Mouse (Mus musculus): ENCODE data around the gene Ehd1. TPM values are rescaled to one million over a fixed set of nuclear protein-coding genes. Genes with fewer than 3 reads are reported as not detected.

The Ehd1 gene
- polyA plus RNA-seq, 1 experiment from 2014 or later, result 60.0 TPM

- H3K9me3 ChIP-seq (ENCODE audit: control insufficient read depth, low read length), result no peaks in the 10 kb centered on the region
- no peak for ATAC-seq (ENCODE audit: insufficient number of reproducible peaks, insufficient read depth, low FRiP score, low read depth)
- H3K4me2 ChIP-seq (ENCODE audit: low read length), result no peak overlapping the region
- H3K4me3 ChIP-seq (ENCODE audit: control insufficient read depth in 1 of 2, insufficient read depth in 1 of 2, low read depth in 1 of 2, low read length in 2 of 2), result no peak overlapping the region
- H3K27me3 ChIP-seq (ENCODE audit: control insufficient read depth, insufficient read depth, low read length), result no peaks in the 10 kb centered on the region
- peaks cover 56 to 71% of the 10 kb centered on the region in 2 experiments for H3K4me1 ChIP-seq (ENCODE audit: control insufficient read depth in 2 of 2, insufficient read depth in 2 of 2, low read length in 2 of 2)
- no peak overlapping the region for H3K27ac ChIP-seq (replicated peaks in 1 of 2; ENCODE audit: control insufficient read depth in 1 of 2, insufficient read depth in 1 of 2, low read depth in 2 of 2, low read length in 2 of 2)
- H3K9ac ChIP-seq (ENCODE audit: low read length), result peak overlapping the region; percentile 47
- WGBS, result 67% methylated on average over 14 of the region's 14 CpGs
- H3K36me3 ChIP-seq (ENCODE audit: control insufficient read depth, insufficient read depth, low read length), result peaks cover 61% of the 10 kb centered on the region
Observed at GRCm38 (mm10) chr19:6281122-6282020, 4.8 kb downstream of the Ehd1 start.

- peaks cover 69% of the 10 kb centered on the region for H3K36me3 ChIP-seq (ENCODE audit: control insufficient read depth, insufficient read depth, low read length)
- no peak for ATAC-seq (ENCODE audit: insufficient number of reproducible peaks, insufficient read depth, low FRiP score, low read depth)
- WGBS, result 80% methylated on average over 5 of the region's 5 CpGs
- H3K4me3 ChIP-seq (ENCODE audit: control insufficient read depth in 1 of 2, insufficient read depth in 1 of 2, low read depth in 1 of 2, low read length in 2 of 2), result no peak overlapping the region
- no peak overlapping the region for H3K4me2 ChIP-seq (ENCODE audit: low read length)
- no peak overlapping the region for H3K27ac ChIP-seq (replicated peaks in 1 of 2; ENCODE audit: control insufficient read depth in 1 of 2, insufficient read depth in 1 of 2, low read depth in 2 of 2, low read length in 2 of 2)
- H3K27me3 ChIP-seq (ENCODE audit: control insufficient read depth, insufficient read depth, low read length), result no peaks in the 10 kb centered on the region
- H3K9ac ChIP-seq (ENCODE audit: low read length), result no peak overlapping the region
- no peaks in the 10 kb centered on the region for H3K9me3 ChIP-seq (ENCODE audit: control insufficient read depth, low read length)
- peaks cover 62 to 82% of the 10 kb centered on the region in 2 experiments for H3K4me1 ChIP-seq (ENCODE audit: control insufficient read depth in 2 of 2, insufficient read depth in 2 of 2, low read length in 2 of 2)
Observed at GRCm38 (mm10) chr19:6283001-6283400, 6.5 kb downstream of the Ehd1 start.

- H3K9ac ChIP-seq (ENCODE audit: low read length), result peak overlapping the region; percentile 39; the same call in 1 of the 2 replicates
- H3K4me1 ChIP-seq (ENCODE audit: control insufficient read depth in 2 of 2, insufficient read depth in 2 of 2, low read length in 2 of 2), result peaks cover 54 to 67% of the 10 kb centered on the region in 2 experiments
- H3K27ac ChIP-seq (replicated peaks in 1 of 2; ENCODE audit: control insufficient read depth in 1 of 2, insufficient read depth in 1 of 2, low read depth in 2 of 2, low read length in 2 of 2), result peak overlapping the region; percentile 75 to 82
- H3K4me2 ChIP-seq (ENCODE audit: low read length), result peak overlapping the region; percentile 50
- peak; percentile 48; the same call in 1 of the 2 replicates for ATAC-seq (ENCODE audit: insufficient number of reproducible peaks, insufficient read depth, low FRiP score, low read depth)
- peaks cover 62% of the 10 kb centered on the region for H3K36me3 ChIP-seq (ENCODE audit: control insufficient read depth, insufficient read depth, low read length)
- H3K4me3 ChIP-seq (ENCODE audit: control insufficient read depth in 1 of 2, insufficient read depth in 1 of 2, low read depth in 1 of 2, low read length in 2 of 2), result peak overlapping the region in 1 of 2 experiments; percentile 1; a peak in 1 of 4 replicates
- H3K27me3 ChIP-seq (ENCODE audit: control insufficient read depth, insufficient read depth, low read length), result no peaks in the 10 kb centered on the region
- 8% methylated on average over 12 of the region's 12 CpGs for WGBS
- H3K9me3 ChIP-seq (ENCODE audit: control insufficient read depth, low read length), result no peaks in the 10 kb centered on the region
Observed at GRCm38 (mm10) chr19:6284502-6284901, 8.0 kb downstream of the Ehd1 start.

- Histone ChIP-seq H3K36me3 (ENCODE audit: control insufficient read depth, insufficient read depth, low read length) (peaks cover 61% of the 10 kb centered on the region), H3K4me1 (ENCODE audit: control insufficient read depth in 2 of 2, insufficient read depth in 2 of 2, low read length in 2 of 2) (peaks cover 48 to 60% of the 10 kb centered on the region in 2 experiments)
Observed at GRCm38 (mm10) chr19:6285226-6285625, 8.7 kb downstream of the Ehd1 start.

GRCm38 (mm10) chr19:6285632-6286433 is 9.3 kb downstream of the Ehd1 start:
- 25% methylated on average over 7 of the region's 7 CpGs for WGBS
- Histone ChIP-seq H3K9me3 (ENCODE audit: control insufficient read depth, low read length) (no peaks in the 10 kb centered on the region), H3K4me2 (ENCODE audit: low read length) (peak overlapping the region; percentile 50), H3K4me1 (ENCODE audit: control insufficient read depth in 2 of 2, insufficient read depth in 2 of 2, low read length in 2 of 2) (peaks cover 44 to 56% of the 10 kb centered on the region in 2 experiments), H3K4me3 (ENCODE audit: control insufficient read depth in 1 of 2, insufficient read depth in 1 of 2, low read depth in 1 of 2, low read length in 2 of 2) (no peak overlapping the region), H3K36me3 (ENCODE audit: control insufficient read depth, insufficient read depth, low read length) (peaks cover 56% of the 10 kb centered on the region), H3K27ac (replicated peaks in 1 of 2; ENCODE audit: control insufficient read depth in 1 of 2, insufficient read depth in 1 of 2, low read depth in 2 of 2, low read length in 2 of 2) (peak overlapping the region; percentile 24 to 82), H3K27me3 (ENCODE audit: control insufficient read depth, insufficient read depth, low read length) (no peaks in the 10 kb centered on the region), H3K9ac (ENCODE audit: low read length) (peak overlapping the region; percentile 21)
- 0 out of 2 replicates have a peak, but pooled peaks have one; percentile 7 for ATAC-seq (ENCODE audit: insufficient number of reproducible peaks, insufficient read depth, low FRiP score, low read depth)

More at GRCm38 (mm10) chr19:6285226-6285625, 8.7 kb downstream of the Ehd1 start:
- Histone ChIP-seq H3K4me3 (ENCODE audit: control insufficient read depth in 1 of 2, insufficient read depth in 1 of 2, low read depth in 1 of 2, low read length in 2 of 2) (no peak overlapping the region), H3K27me3 (ENCODE audit: control insufficient read depth, insufficient read depth, low read length) (no peaks in the 10 kb centered on the region), H3K27ac (replicated peaks in 1 of 2; ENCODE audit: control insufficient read depth in 1 of 2, insufficient read depth in 1 of 2, low read depth in 2 of 2, low read length in 2 of 2) (peak overlapping the region; percentile 24 to 82; a peak in 3 of 4 replicates), H3K9ac (ENCODE audit: low read length) (peak overlapping the region; percentile 21; the same call in 1 of the 2 replicates), H3K4me2 (ENCODE audit: low read length) (peak overlapping the region; percentile 50), H3K9me3 (ENCODE audit: control insufficient read depth, low read length) (no peaks in the 10 kb centered on the region)
- WGBS, result 60% methylated on average over 8 of the region's 8 CpGs
- ATAC-seq (ENCODE audit: insufficient number of reproducible peaks, insufficient read depth, low FRiP score, low read depth), result no peak

GRCm38 (mm10) chr19:6286434-6287401 is 10.2 kb downstream of the Ehd1 start:
- Histone ChIP-seq H3K4me1 (ENCODE audit: control insufficient read depth in 2 of 2, insufficient read depth in 2 of 2, low read length in 2 of 2) (peaks cover 44 to 59% of the 10 kb centered on the region in 2 experiments), H3K9ac (ENCODE audit: low read length) (0 out of 2 replicates have a peak overlapping the region, but pooled peaks have one; percentile 3), H3K36me3 (ENCODE audit: control insufficient read depth, insufficient read depth, low read length) (peaks cover 52% of the 10 kb centered on the region), H3K27me3 (ENCODE audit: control insufficient read depth, insufficient read depth, low read length) (no peaks in the 10 kb centered on the region), H3K4me2 (ENCODE audit: low read length) (no peak overlapping the region), H3K9me3 (ENCODE audit: control insufficient read depth, low read length) (no peaks in the 10 kb centered on the region), H3K4me3 (ENCODE audit: control insufficient read depth in 1 of 2, insufficient read depth in 1 of 2, low read depth in 1 of 2, low read length in 2 of 2) (no peak overlapping the region), H3K27ac (replicated peaks in 1 of 2; ENCODE audit: control insufficient read depth in 1 of 2, insufficient read depth in 1 of 2, low read depth in 2 of 2, low read length in 2 of 2) (peak overlapping the region; percentile 24 to 82)
- ATAC-seq (ENCODE audit: insufficient number of reproducible peaks, insufficient read depth, low FRiP score, low read depth), result no peak
- 65% methylated on average over 19 of the region's 19 CpGs for WGBS

Data from heart, embryonic 14.5 days (tissue).